Comparison of ENCODE assay signal across 11 mouse cellular contexts in the genomic region with DNA sequence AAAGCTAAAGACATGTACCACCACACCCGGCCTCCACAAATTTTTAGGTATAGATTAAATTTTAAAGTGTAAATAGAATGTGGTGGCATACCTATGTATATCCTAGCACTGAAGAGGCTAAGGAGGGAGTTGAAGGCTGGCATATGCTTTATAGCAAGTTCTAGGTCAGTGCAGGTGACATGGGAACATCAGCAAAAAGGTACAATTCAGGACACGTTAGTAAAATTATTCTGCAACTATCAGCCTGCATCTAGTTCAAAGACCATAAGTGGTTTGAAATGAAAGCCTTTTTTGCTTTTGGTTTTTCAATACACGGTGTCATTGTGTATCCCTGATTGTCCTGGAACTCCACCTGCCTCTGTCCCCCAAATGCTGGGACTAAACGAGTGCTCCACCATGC. TPM values are rescaled to one million over a fixed set of nuclear protein-coding genes. Genes with fewer than 3 reads are reported as not detected.
DNase-seq lines count a peak whose midpoint lies in the region; ATAC-seq and TF ChIP-seq lines count a peak whose summit lies in the region.
"Had no signal": no experiment of that assay in that cellular context is flagged by ENCODE, and none has a peak within 500 bp of the region (broad histone marks: within the 10 kb centered on the region; RNA-seq: fewer than 3 reads in every experiment).

No protein-coding gene starts in this region.

- peak overlapping the region; percentile 79; the same call in 1 of the 2 replicates for H3K4me3 ChIP-seq in heart, embryonic 11.5 days (ENCODE audit: low read depth, low read length)
- no peak overlapping the region for H3K4me3 ChIP-seq in CH12.LX (replicated peaks in 1 of 3; ENCODE audit: low read depth in 2 of 3, low read length in 2 of 3, poor library complexity in 1 of 3)
- peak overlapping the region; percentile 85 for H3K4me3 ChIP-seq in hindbrain, embryonic 10.5 days
- no peak overlapping the region for H3K4me3 ChIP-seq in liver, embryonic 14.5 days (ENCODE audit: insufficient read depth in 1 of 2, low read depth in 2 of 2, low read length in 2 of 2)

- WGBS in heart, embryonic 11.5 days (ENCODE audit: insufficient replicate concordance): 56% methylated on average over 4 of the region's 4 CpGs
- WGBS in hindbrain, embryonic 10.5 days: 64% methylated on average over 4 of the region's 4 CpGs
- 53% methylated on average over 4 of the region's 4 CpGs for WGBS in liver, embryonic 14.5 days (ENCODE audit: insufficient replicate concordance)

- TF ChIP-seq POLR2A in CH12.LX (IDR thresholded peaks at IDR 0.05; ENCODE audit: low read depth, low read length): no peak

- peak overlapping the region; percentile 71 for H3K4me2 ChIP-seq in heart, embryonic 11.5 days
- no peak overlapping the region for H3K4me2 ChIP-seq in CH12.LX (ENCODE audit: insufficient read depth, low read depth, poor library complexity, severe bottlenecking)
- peak overlapping the region; percentile 79 for H3K4me2 ChIP-seq in liver, embryonic 14.5 days (ENCODE audit: low read depth)

- no peak overlapping the region for H3K9ac ChIP-seq in heart, embryonic 11.5 days (ENCODE audit: low read depth, low read length)
- no peak overlapping the region for H3K9ac ChIP-seq in CH12.LX (ENCODE audit: insufficient read depth, low read depth)
- H3K9ac ChIP-seq in liver, embryonic 14.5 days (replicated peaks): 0 out of 2 replicates have a peak overlapping the region, but pooled peaks have one; percentile 24

- H3K9me3 ChIP-seq in heart, embryonic 11.5 days (replicated peaks; ENCODE audit: control insufficient read depth, low read length): no peaks in the 10 kb centered on the region
- no peaks in the 10 kb centered on the region for H3K9me3 ChIP-seq in CH12.LX (replicated peaks; ENCODE audit: low read length)
- H3K9me3 ChIP-seq in hindbrain, embryonic 10.5 days: no peaks in the 10 kb centered on the region
- H3K9me3 ChIP-seq in liver, embryonic 14.5 days (ENCODE audit: control insufficient read depth, low read length): no peaks in the 10 kb centered on the region

- peaks cover 23% of the 10 kb centered on the region for H3K36me3 ChIP-seq in heart, embryonic 11.5 days (ENCODE audit: control insufficient read depth, insufficient read depth, low read length)
- peaks cover 18 to 53% of the 10 kb centered on the region in 2 experiments for H3K36me3 ChIP-seq in CH12.LX (replicated peaks in 1 of 2; ENCODE audit: control insufficient read depth in 1 of 2, insufficient read depth in 1 of 2, low read length in 1 of 2)
- peaks cover 58% of the 10 kb centered on the region for H3K36me3 ChIP-seq in hindbrain, embryonic 10.5 days
- peaks cover 35% of the 10 kb centered on the region for H3K36me3 ChIP-seq in liver, embryonic 14.5 days (replicated peaks; ENCODE audit: control insufficient read depth, insufficient read depth, low read depth)

- no peak for TF ChIP-seq RAD21 in CH12.LX (IDR thresholded peaks at IDR 0.05; ENCODE audit: low read depth, low read length)

- in situ Hi-C loops in CH12.LX (cut with MboI; ENCODE audit: low pct_ligation_motif_present, low pct_unique_long_range_greater_than_20kb, low sequenced_read_pairs): no loop called here

- no peak for ATAC-seq in heart, embryonic 11.5 days (replicated peaks; ENCODE audit: insufficient number of reproducible peaks, low FRiP score, low TSS enrichment)
- ATAC-seq in liver, embryonic 14.5 days (ENCODE audit: insufficient read depth): no peak

- intact Hi-C loops in heart, postnatal 25 days (cut with DNase I): no loop called here
- intact Hi-C loops in left cerebral cortex, postnatal 36 days (cut with DNase I): no loop called here

- H3K27ac ChIP-seq in heart, embryonic 11.5 days (ENCODE audit: low read depth, low read length): no peak overlapping the region
- H3K27ac ChIP-seq in CH12.LX (ENCODE audit: insufficient read depth, low read depth): no peak overlapping the region
- H3K27ac ChIP-seq in hindbrain, embryonic 10.5 days: peak overlapping the region; percentile 94
- H3K27ac ChIP-seq in liver, embryonic 14.5 days: no peak overlapping the region

- peaks cover 11% of the 10 kb centered on the region for H3K79me2 ChIP-seq in CH12.LX (replicated peaks; ENCODE audit: control insufficient read depth, extremely low read depth, insufficient read depth, poor library complexity, severe bottlenecking)

- DNase-seq in heart, postnatal 25 days (ENCODE audit: low spot score): no peak
- no peak for DNase-seq in CH12.LX (ENCODE audit: extremely low read depth)
- no peak for DNase-seq in hindbrain, embryonic 10.5 days (ENCODE audit: low spot score)
- DNase-seq in liver, embryonic 14.5 days (ENCODE audit: low read depth in 3 of 3, low spot score in 3 of 3): no peak
- DNase-seq in frontal cortex, postnatal 25 days (ENCODE audit: low spot score in 2 of 2): no peak
- no peak for DNase-seq in ovary, adult 18-20 months (ENCODE audit: low spot score)
- no peak for DNase-seq in left cerebral cortex, postnatal 36 days (ENCODE audit: low spot score in 2 of 2)
- DNase-seq: cerebellum, adult 2 months; gastrocnemius, postnatal 10 days; kidney, postnatal 4 days had no signal

- TF ChIP-seq CTCF in CH12.LX (conservative IDR thresholded peaks at IDR 0.05 in 1 of 2, IDR thresholded peaks at IDR 0.05 in 1 of 2; ENCODE audit: low read depth in 2 of 2, low read length in 2 of 2): no peak
- no peak for TF ChIP-seq CTCF in liver, embryonic 14.5 days (IDR thresholded peaks at IDR 0.05; ENCODE audit: low read depth)

- peaks cover 4% of the 10 kb centered on the region; the same call in 1 of the 2 replicates for H3K4me1 ChIP-seq in heart, embryonic 11.5 days (ENCODE audit: control insufficient read depth, insufficient read depth, low read length)
- H3K4me1 ChIP-seq in CH12.LX (ENCODE audit: control insufficient read depth in 1 of 2, insufficient read depth in 2 of 2): peaks cover 3 to 21% of the 10 kb centered on the region in 2 experiments
- peaks cover 29% of the 10 kb centered on the region for H3K4me1 ChIP-seq in hindbrain, embryonic 10.5 days (replicated peaks)
- H3K4me1 ChIP-seq in liver, embryonic 14.5 days (replicated peaks; ENCODE audit: control insufficient read depth in 2 of 2, insufficient read depth in 2 of 2, low read length in 1 of 2): peaks cover 5 to 13% of the 10 kb centered on the region in 2 experiments; a peak in 3 of 4 replicates

- dilution Hi-C loops in CH12.LX (cut with MboI; ENCODE audit: extremely low pct_ligation_motif_present, extremely low pct_unique_long_range_greater_than_20kb, low sequenced_read_pairs): no loop called here

- H3K27me3 ChIP-seq in heart, embryonic 11.5 days (ENCODE audit: control insufficient read depth, insufficient read depth, low read length): no peaks in the 10 kb centered on the region
- H3K27me3 ChIP-seq in CH12.LX (replicated peaks): no peaks in the 10 kb centered on the region
- H3K27me3 ChIP-seq in hindbrain, embryonic 10.5 days (ENCODE audit: insufficient read depth, poor library complexity, severe bottlenecking): no peaks in the 10 kb centered on the region
- no peaks in the 10 kb centered on the region for H3K27me3 ChIP-seq in liver, embryonic 14.5 days (ENCODE audit: control insufficient read depth, insufficient read depth, low read length)

- TF ChIP-seq EP300 in CH12.LX (IDR thresholded peaks at IDR 0.05; ENCODE audit: low read length): no peak
- TF ChIP-seq EP300 in liver, embryonic 14.5 days (IDR thresholded peaks at IDR 0.05; ENCODE audit: low read depth): no peak

RNA-seq across cellular contexts. Expression of a gene that starts 1.3 kb away (rescaled TPM):
- 23.2 and 24.5 TPM in 2 replicates for polyA plus RNA-seq in heart, embryonic 11.5 days (2014; fragmentation: Nextera tagmentation; extraction: Ambion mirVana)
- total RNA-seq in heart, postnatal 25 days (2021): 1 to 10 TPM; 6.9 to 7.5 TPM
- total RNA-seq in CH12.LX (2012; rRNA removed) (40.5 and 41.9 TPM in 2 replicates), CH12.LX (2014; rRNA removed) (36.2 and 43.6 TPM in 2 replicates)
- polyA plus RNA-seq in CH12.LX (2012; ENCODE audit: insufficient read length, low read depth): 60.6 and 71.0 TPM in 2 replicates
- polyA plus RNA-seq in hindbrain, embryonic 10.5 days (2016; fragmentation: Nextera tagmentation; extraction: Ambion mirVana): 64.4 and 65.5 TPM in 2 replicates
- polyA plus RNA-seq in liver, embryonic 14.5 days (2012; rRNA removed): 5.9 and 7.9 TPM in 2 replicates
- polyA plus RNA-seq in liver, embryonic 14.5 days (2014; fragmentation: Nextera tagmentation; extraction: Ambion mirVana): 21.1 and 22.9 TPM in 2 replicates
- 100 to 1,000 TPM; 229 to 253 TPM for total RNA-seq in left cerebral cortex, postnatal 36 days (2021)

RNA-seq across cellular contexts. Expression of a gene that starts 16.5 kb away (rescaled TPM):
- polyA plus RNA-seq in heart, embryonic 11.5 days (2014; fragmentation: Nextera tagmentation; extraction: Ambion mirVana): 74.8 and 81.0 TPM in 2 replicates
- total RNA-seq in heart, postnatal 25 days (2021): 10 to 100 TPM; 12.8 to 14.6 TPM
- total RNA-seq in CH12.LX (2012; rRNA removed): 23.4 and 23.7 TPM in 2 replicates
- total RNA-seq in CH12.LX (2014; rRNA removed): 57.6 and 66.7 TPM in 2 replicates
- polyA plus RNA-seq in CH12.LX (2012; ENCODE audit: insufficient read length, low read depth): 39.3 and 50.7 TPM in 2 replicates
- polyA plus RNA-seq in hindbrain, embryonic 10.5 days (2016; fragmentation: Nextera tagmentation; extraction: Ambion mirVana): 76.9 and 99.9 TPM in 2 replicates
- 12.9 and 18.5 TPM in 2 replicates for polyA plus RNA-seq in liver, embryonic 14.5 days (2012; rRNA removed)
- 23.8 and 24.2 TPM in 2 replicates for polyA plus RNA-seq in liver, embryonic 14.5 days (2014; fragmentation: Nextera tagmentation; extraction: Ambion mirVana)
- total RNA-seq in left cerebral cortex, postnatal 36 days (2021): 10 to 100 TPM; 12.2 to 13.2 TPM

RNA-seq across cellular contexts. Expression of a gene that starts 17.1 kb away (rescaled TPM):
- polyA plus RNA-seq in heart, embryonic 11.5 days (2014; fragmentation: Nextera tagmentation; extraction: Ambion mirVana): 12.4 and 14.4 TPM in 2 replicates
- under 1 TPM; 0.55 to 0.70 TPM for total RNA-seq in heart, postnatal 25 days (2021)
- total RNA-seq in CH12.LX (2012; rRNA removed): 8.8 and 8.9 TPM in 2 replicates
- total RNA-seq in CH12.LX (2014; rRNA removed): 12.0 and 16.6 TPM in 2 replicates
- 44.3 and 47.1 TPM in 2 replicates for polyA plus RNA-seq in CH12.LX (2012; ENCODE audit: insufficient read length, low read depth)
- polyA plus RNA-seq in hindbrain, embryonic 10.5 days (2016; fragmentation: Nextera tagmentation; extraction: Ambion mirVana): 14.5 and 18.1 TPM in 2 replicates
- 6.8 and 9.7 TPM in 2 replicates for polyA plus RNA-seq in liver, embryonic 14.5 days (2012; rRNA removed)
- 7.4 and 8.4 TPM in 2 replicates for polyA plus RNA-seq in liver, embryonic 14.5 days (2014; fragmentation: Nextera tagmentation; extraction: Ambion mirVana)
- under 1 TPM; 0.42 to 0.45 TPM for total RNA-seq in left cerebral cortex, postnatal 36 days (2021)

RNA-seq across cellular contexts. Expression of a gene that starts 39.0 kb away (rescaled TPM):
- polyA plus RNA-seq in heart, embryonic 11.5 days (2014; fragmentation: Nextera tagmentation; extraction: Ambion mirVana): 18.7 and 19.4 TPM in 2 replicates
- 1 to 10 TPM; 7.9 to 8.7 TPM for total RNA-seq in heart, postnatal 25 days (2021)
- total RNA-seq in CH12.LX (2012; rRNA removed): 21.5 and 21.7 TPM in 2 replicates
- 24.6 and 27.9 TPM in 2 replicates for total RNA-seq in CH12.LX (2014; rRNA removed)
- 23.8 and 29.4 TPM in 2 replicates for polyA plus RNA-seq in CH12.LX (2012; ENCODE audit: insufficient read length, low read depth)
- polyA plus RNA-seq in hindbrain, embryonic 10.5 days (2016; fragmentation: Nextera tagmentation; extraction: Ambion mirVana): 24.9 and 27.1 TPM in 2 replicates
- 5.7 and 6.2 TPM in 2 replicates for polyA plus RNA-seq in liver, embryonic 14.5 days (2012; rRNA removed)
- 7.3 and 8.7 TPM in 2 replicates for polyA plus RNA-seq in liver, embryonic 14.5 days (2014; fragmentation: Nextera tagmentation; extraction: Ambion mirVana)
- total RNA-seq in left cerebral cortex, postnatal 36 days (2021): 10 to 100 TPM; 16.0 TPM

RNA-seq across cellular contexts. Expression of a gene that starts 51.7 kb away (rescaled TPM):
- polyA plus RNA-seq in heart, embryonic 11.5 days (2014; fragmentation: Nextera tagmentation; extraction: Ambion mirVana): 20.6 and 28.5 TPM in 2 replicates
- total RNA-seq in heart, postnatal 25 days (2021): 10 to 100 TPM; 11.6 to 12.2 TPM
- 2.9 and 3.9 TPM in 2 replicates for total RNA-seq in CH12.LX (2012; rRNA removed)
- 2.0 and 2.7 TPM in 2 replicates for total RNA-seq in CH12.LX (2014; rRNA removed)
- 2.3 TPM in 2 replicates for polyA plus RNA-seq in CH12.LX (2012; ENCODE audit: insufficient read length, low read depth)
- 51.2 and 82.4 TPM in 2 replicates for polyA plus RNA-seq in hindbrain, embryonic 10.5 days (2016; fragmentation: Nextera tagmentation; extraction: Ambion mirVana)
- 1.3 and 1.5 TPM in 2 replicates for polyA plus RNA-seq in liver, embryonic 14.5 days (2012; rRNA removed)
- polyA plus RNA-seq in liver, embryonic 14.5 days (2014; fragmentation: Nextera tagmentation; extraction: Ambion mirVana): 5.0 and 6.0 TPM in 2 replicates
- 10 to 100 TPM; 41.9 to 44.7 TPM for total RNA-seq in left cerebral cortex, postnatal 36 days (2021)

Comparison
In these comparisons a context has a peak if more than half of its experiments do, and no peak if none do; other contexts are left out.
1. H3K4me3 ChIP-seq: peak in heart, embryonic 11.5 days (single experiment) and hindbrain, embryonic 10.5 days (single experiment); none in CH12.LX (0 of 3) and liver, embryonic 14.5 days (0 of 2).